Mouse (Mus musculus): ENCODE data around the gene Padi2.

- TF ChIP-seq CTCF (IDR thresholded peaks at IDR 0.05; ENCODE audit: borderline replicate concordance, control insufficient read depth, extremely low read depth, insufficient read depth, low read length, poor library complexity) = no peak
- TF ChIP-seq POLR2A (IDR thresholded peaks at IDR 0.05; ENCODE audit: control insufficient read depth, extremely low read depth, insufficient read depth, low read length, poor library complexity) = no peak
Measured at GRCm38 (mm10) chr4:140944961-140945442, 38.9 kb downstream of the Padi2 start.
